Mouse (Mus musculus) lung, postnatal 0 days (tissue): Measurements from ENCODE around the gene Prdm11. TPM values are rescaled to one million over a fixed set of nuclear protein-coding genes. Genes with fewer than 3 reads are reported as not detected.
A peak's percentile ranks its signal among the peaks of the same experiment; 100 is the strongest.

Source experiments
- ATAC-seq: fragments of 200-750 bp; cut with Nextera tagmentation; 2 replicates; pipeline ENCODE4 v1.8.0; 2017; ENCODE audit warnings: moderate library complexity
- DNase-seq: peaks from one replicate; pipeline ENCODE4 v3.0.0-alpha.2; 2016; ENCODE audit warnings: low spot score
- H3K27ac ChIP-seq: fragments of 300-500 bp; sonication (generic); 2 replicates; pipeline ENCODE4 v1.5.1; 2014; ENCODE audit warnings: antibody characterized with exemption, mild to moderate bottlenecking, low read length, mixed read lengths
- H3K27me3 ChIP-seq: fragments of 300-500 bp; sonication (generic); replicated peaks from 2 replicates; pipeline ENCODE4 v1.6.1; 2014; ENCODE audit warnings: low read length, mixed read lengths; ENCODE audit not compliant: insufficient read depth
- H3K36me3 ChIP-seq: fragments of 300-500 bp; sonication (generic); 2 replicates; pipeline ENCODE4 v1.6.1; 2014; ENCODE audit warnings: low read length, mixed read lengths; ENCODE audit not compliant: insufficient read depth
- H3K4me1 ChIP-seq: fragments of 300-500 bp; sonication (generic); 2 replicates; pipeline ENCODE4 v1.6.1; 2014; ENCODE audit warnings: antibody characterized with exemption, low read depth, low read length, mixed read lengths; ENCODE audit not compliant: insufficient read depth
- H3K4me2 ChIP-seq: fragments of 300-500 bp; sonication (generic); replicated peaks from 2 replicates; pipeline ENCODE4 v1.6.1; 2014; ENCODE audit warnings: low read depth, mild to moderate bottlenecking, low read length, moderate library complexity, mixed read lengths
- H3K4me3 ChIP-seq: fragments of 300-500 bp; sonication (generic); 2 replicates; pipeline ENCODE4 v1.5.1; 2014; ENCODE audit warnings: low read depth, low read length
- H3K9ac ChIP-seq: fragments of 300-500 bp; sonication (generic); replicated peaks from 2 replicates; pipeline ENCODE4 v1.6.1; 2014; ENCODE audit warnings: low read depth, mild to moderate bottlenecking
- H3K9me3 ChIP-seq: fragments of 300-500 bp; sonication (generic); 2 replicates; pipeline ENCODE4 v1.6.1; 2016; ENCODE audit warnings: low read length, mixed read lengths
- CTCF ChIP-seq: IDR thresholded peaks from 2 replicates; pipeline ENCODE4 v1.5.1; 2016; ENCODE audit warnings: antibody characterized with exemption, mild to moderate bottlenecking
- EP300 ChIP-seq: IDR thresholded peaks from 2 replicates; pipeline ENCODE4 v1.6.1; 2016; ENCODE audit warnings: antibody characterized with exemption, mild to moderate bottlenecking, control low read depth
- WGBS: fragments of 180-500 bp; shearing (Covaris S2); extraction: QIAGEN DNeasy Blood & Tissue Kit; methylation state at CpG from one replicate; pipeline ENCODE4 v1.1.7; 2014; 5-methylcytosine and 5-hydroxymethylcytosine counted together
- polyA plus RNA-seq: library from polyadenylated mRNA; unstranded; fragments of >200 nt; fragmentation: Nextera tagmentation; extraction: Ambion mirVana; gene quantifications from 2 replicates; pipeline ENCODE4 v1.2.1, GENCODE M21; 2015

Gene Prdm11
- 3.7 and 4.5 TPM in 2 replicates for polyA plus RNA-seq

- H3K4me1 ChIP-seq: peaks cover 25% of the 10 kb centered on the region; the same call in 1 of the 2 replicates
- WGBS: 1% methylated on average over 31 of the region's 90 CpGs
- H3K27ac ChIP-seq: peak within 1 kb of the TSS; percentile 96
- peak; percentile 37 for ATAC-seq
- H3K36me3 ChIP-seq: no peaks in the 10 kb centered on the region
- TF ChIP-seq EP300 (no peak), CTCF (no peak)
- H3K27me3 ChIP-seq: no peaks in the 10 kb centered on the region
- peak within 1 kb of the TSS; percentile 88 for H3K4me3 ChIP-seq
- peak; percentile 69 for DNase-seq
- peak within 1 kb of the TSS; percentile 66 for H3K4me2 ChIP-seq
- peak within 1 kb of the TSS; percentile 96 for H3K9ac ChIP-seq
- H3K9me3 ChIP-seq: no peaks in the 10 kb centered on the region
These were observed at the start of gene Prdm11 for GRCm38 (mm10) chr2:93045818-93046508. Prdm11 (minus strand) TSS chr2:93046167.

GRCm38 (mm10) chr2:93092347-93092746, 46.4 kb upstream of the Prdm11 start:
- H3K27me3 ChIP-seq: no peaks in the 10 kb centered on the region
- no peak overlapping the region for H3K4me2 ChIP-seq
- H3K36me3 ChIP-seq: no peaks in the 10 kb centered on the region
- no peak for ATAC-seq
- WGBS: 70% methylated on average over 2 of the region's 2 CpGs
- H3K4me1 ChIP-seq: no peaks in the 10 kb centered on the region
- TF ChIP-seq EP300: no peak
- TF ChIP-seq CTCF: no peak
- DNase-seq: no peak
- H3K27ac ChIP-seq: no peak overlapping the region
- H3K4me3 ChIP-seq: no peak overlapping the region
- no peak overlapping the region for H3K9ac ChIP-seq
- H3K9me3 ChIP-seq: no peaks in the 10 kb centered on the region

- WGBS: 66% methylated on average over 2 of the region's 2 CpGs
- H3K4me1 ChIP-seq: no peaks in the 10 kb centered on the region
- H3K4me2 ChIP-seq: no peak overlapping the region
- ATAC-seq (no peak), DNase-seq (no peak)
- no peak overlapping the region for H3K27ac ChIP-seq
- no peaks in the 10 kb centered on the region for H3K36me3 ChIP-seq
- H3K27me3 ChIP-seq: no peaks in the 10 kb centered on the region
- no peak overlapping the region for H3K4me3 ChIP-seq
- no peak overlapping the region for H3K9ac ChIP-seq
- no peaks in the 10 kb centered on the region for H3K9me3 ChIP-seq
- no peak for TF ChIP-seq EP300
- no peak for TF ChIP-seq CTCF
These were observed 45.7 kb upstream of the Prdm11 start for GRCm38 (mm10) chr2:93091679-93092078.

GRCm38 (mm10) chr2:93089379-93090089, 43.6 kb upstream of the Prdm11 start:
- peak; percentile 27 for DNase-seq
- WGBS: 38% methylated on average over 7 of the region's 7 CpGs
- no peaks in the 10 kb centered on the region for H3K4me1 ChIP-seq
- no peak overlapping the region for H3K27ac ChIP-seq
- no peak overlapping the region for H3K4me2 ChIP-seq
- no peaks in the 10 kb centered on the region for H3K27me3 ChIP-seq
- peak; percentile 50 for ATAC-seq
- no peak for TF ChIP-seq EP300
- no peak for TF ChIP-seq CTCF
- no peak overlapping the region for H3K9ac ChIP-seq
- H3K4me3 ChIP-seq: no peak overlapping the region
- H3K36me3 ChIP-seq: no peaks in the 10 kb centered on the region
- H3K9me3 ChIP-seq: no peaks in the 10 kb centered on the region

- Histone ChIP-seq H3K4me3 (no peak overlapping the region), H3K27ac (no peak overlapping the region), H3K4me2 (no peak overlapping the region), H3K27me3 (no peaks in the 10 kb centered on the region), H3K4me1 (no peaks in the 10 kb centered on the region), H3K9ac (no peak overlapping the region), H3K9me3 (no peaks in the 10 kb centered on the region), H3K36me3 (no peaks in the 10 kb centered on the region)
- no peak for DNase-seq
- no peak for ATAC-seq
- WGBS: 78% methylated on average over 7 of the region's 7 CpGs
- TF ChIP-seq CTCF (no peak), EP300 (no peak)
These were observed 42.0 kb upstream of the Prdm11 start for GRCm38 (mm10) chr2:93088006-93088405.

GRCm38 (mm10) chr2:93085291-93086027, 39.5 kb upstream of the Prdm11 start:
- no peak overlapping the region for H3K4me2 ChIP-seq
- ATAC-seq (no peak), DNase-seq (no peak)
- no peak overlapping the region for H3K4me3 ChIP-seq
- H3K27ac ChIP-seq: no peak overlapping the region
- H3K4me1 ChIP-seq: no peaks in the 10 kb centered on the region; the same call in 1 of the 2 replicates
- no peaks in the 10 kb centered on the region for H3K27me3 ChIP-seq
- TF ChIP-seq CTCF: no peak
- TF ChIP-seq EP300: no peak
- H3K9ac ChIP-seq: no peak overlapping the region
- WGBS: 60% methylated on average over 8 of the region's 8 CpGs
- H3K9me3 ChIP-seq: no peaks in the 10 kb centered on the region
- H3K36me3 ChIP-seq: no peaks in the 10 kb centered on the region
